Mouse (Mus musculus) kidney, embryonic 14.5 days (tissue): Measurements from ENCODE around the gene Sag. TPM values are rescaled to one million over a fixed set of nuclear protein-coding genes. Genes with fewer than 3 reads are reported as not detected.

Experiments used
- ATAC-seq: fragments of 200-750 bp; cut with Nextera tagmentation; 2 replicates; pipeline ENCODE4 v1.8.0; 2017; ENCODE audit warnings: moderate number of reproducible peaks, mild to moderate bottlenecking, moderate TSS enrichment, moderate library complexity; ENCODE audit not compliant: low FRiP score, low TSS enrichment
- H3K27ac ChIP-seq: fragments of 300-500 bp; sonication (generic); 2 replicates; pipeline ENCODE4 v1.5.1; 2014; ENCODE audit warnings: low read depth, mild to moderate bottlenecking, low read length, moderate library complexity, mixed read lengths
- H3K27me3 ChIP-seq: fragments of 300-500 bp; sonication (generic); 2 replicates; pipeline ENCODE4 v1.6.1; 2014; ENCODE audit warnings: mild to moderate bottlenecking, low read length; ENCODE audit not compliant: control insufficient read depth, insufficient read depth
- H3K36me3 ChIP-seq: fragments of 300-500 bp; sonication (generic); 2 replicates; pipeline ENCODE4 v1.6.1; 2014; ENCODE audit warnings: low read length, mixed read lengths; ENCODE audit not compliant: control insufficient read depth, insufficient read depth
- H3K4me1 ChIP-seq: fragments of 300-500 bp; sonication (generic); 2 replicates; pipeline ENCODE4 v1.6.1; 2014; ENCODE audit warnings: low read length, mixed read lengths; ENCODE audit not compliant: control insufficient read depth, insufficient read depth
- H3K4me2 ChIP-seq: fragments of 300-500 bp; sonication (generic); replicated peaks from 2 replicates; pipeline ENCODE4 v1.6.1; 2014; ENCODE audit warnings: low read depth, mild to moderate bottlenecking, low read length
- H3K4me3 ChIP-seq: fragments of 300-500 bp; sonication (generic); 2 replicates; pipeline ENCODE4 v1.5.1; 2014; ENCODE audit warnings: mild to moderate bottlenecking, low read length
- H3K9ac ChIP-seq: fragments of 300-500 bp; sonication (generic); 2 replicates; pipeline ENCODE4 v1.6.1; 2014; ENCODE audit warnings: low read depth, mild to moderate bottlenecking, low read length, moderate library complexity
- H3K9me3 ChIP-seq: fragments of 300-500 bp; sonication (generic); 2 replicates; pipeline ENCODE4 v1.6.1; 2016; ENCODE audit warnings: low read length; ENCODE audit not compliant: control insufficient read depth
- WGBS: fragments of 180-500 bp; shearing (Covaris S2); extraction: QIAGEN DNeasy Blood & Tissue Kit; methylation state at CpG from one replicate; pipeline ENCODE4 v1.1.7; 2014; 5-methylcytosine and 5-hydroxymethylcytosine counted together
- polyA plus RNA-seq: library from polyadenylated mRNA; unstranded; fragments of >200 nt; fragmentation: Nextera tagmentation; extraction: Ambion mirVana; gene quantifications from 2 replicates; pipeline ENCODE4 v1.2.1, GENCODE M21; 2014

Gene Sag
- polyA plus RNA-seq, 1 experiment from 2014 or later = 3.7 TPM

DNA sequence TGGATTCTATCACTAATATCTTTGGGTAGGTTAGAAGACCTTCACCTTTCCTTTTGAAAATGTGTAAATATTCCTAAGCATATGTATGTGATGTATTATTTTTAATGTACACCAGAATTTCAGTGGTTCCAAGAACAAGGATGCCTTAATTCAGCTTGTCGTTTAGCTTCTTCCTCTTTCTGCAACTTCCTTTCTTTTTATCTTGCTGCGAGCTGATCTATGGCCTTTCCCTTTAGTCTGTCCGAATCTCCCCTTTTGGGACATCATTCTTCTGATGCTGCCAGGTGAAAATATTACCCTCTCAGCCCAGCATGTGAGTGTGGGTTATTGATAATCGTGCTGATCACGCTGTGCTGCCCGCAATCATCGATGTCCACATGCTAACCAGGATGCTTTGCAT, 28.6 kb upstream of the Sag start:
- Histone ChIP-seq H3K4me1 (no peaks in the 10 kb centered on the region), H3K27me3 (no peaks in the 10 kb centered on the region), H3K9me3 (0 out of 2 replicates have a peak, but pooled peaks cover 3% of the 10 kb centered on the region), H3K9ac (no peak overlapping the region), H3K4me2 (no peak overlapping the region), H3K4me3 (no peak overlapping the region), H3K36me3 (peaks cover 96% of the 10 kb centered on the region), H3K27ac (no peak overlapping the region)
- ATAC-seq = no peak
- WGBS = 92% methylated on average over 7 of the region's 7 CpGs

- no peaks in the 10 kb centered on the region for H3K27me3 ChIP-seq
- H3K4me1 ChIP-seq = no peaks in the 10 kb centered on the region
- H3K27ac ChIP-seq = no peak overlapping the region
- no peak overlapping the region for H3K4me2 ChIP-seq
- peaks cover 97% of the 10 kb centered on the region for H3K36me3 ChIP-seq
- H3K9ac ChIP-seq = no peak overlapping the region
- H3K4me3 ChIP-seq = no peak overlapping the region
- 91% methylated on average over 5 of the region's 5 CpGs for WGBS
- ATAC-seq = no peak
- H3K9me3 ChIP-seq = no peaks in the 10 kb centered on the region
Observed at GRCm38 (mm10) chr1:87779204-87779785, 24.2 kb upstream of the Sag start.

GRCm38 (mm10) chr1:87785703-87786102, 17.8 kb upstream of the Sag start:
- H3K9me3 ChIP-seq = no peaks in the 10 kb centered on the region
- H3K27ac ChIP-seq = no peak overlapping the region
- peaks cover 86% of the 10 kb centered on the region for H3K36me3 ChIP-seq
- WGBS = 85% methylated on average over 8 of the region's 8 CpGs
- H3K4me1 ChIP-seq = no peaks in the 10 kb centered on the region
- H3K4me3 ChIP-seq = no peak overlapping the region
- ATAC-seq = no peak
- no peak overlapping the region for H3K4me2 ChIP-seq
- H3K27me3 ChIP-seq = no peaks in the 10 kb centered on the region
- no peak overlapping the region for H3K9ac ChIP-seq

- ATAC-seq = no peak
- 81% methylated on average over 7 of the region's 7 CpGs for WGBS
- peaks cover 86% of the 10 kb centered on the region for H3K36me3 ChIP-seq
Observed at GRCm38 (mm10) chr1:87786251-87786650, 17.2 kb upstream of the Sag start.

GRCm38 (mm10) chr1:87789665-87790064, 13.8 kb upstream of the Sag start:
- WGBS = 85% methylated on average over 8 of the region's 8 CpGs
- Histone ChIP-seq H3K4me2 (no peak overlapping the region), H3K4me1 (peaks cover 7% of the 10 kb centered on the region; the same call in 1 of the 2 replicates), H3K4me3 (no peak overlapping the region), H3K36me3 (peaks cover 76% of the 10 kb centered on the region), H3K9me3 (no peaks in the 10 kb centered on the region), H3K27me3 (no peaks in the 10 kb centered on the region), H3K9ac (no peak overlapping the region), H3K27ac (no peak overlapping the region)
- ATAC-seq = no peak

More at GRCm38 (mm10) chr1:87786251-87786650, 17.2 kb upstream of the Sag start:
- Histone ChIP-seq H3K9me3 (no peaks in the 10 kb centered on the region), H3K4me1 (no peaks in the 10 kb centered on the region), H3K9ac (no peak overlapping the region), H3K4me2 (no peak overlapping the region), H3K27ac (no peak overlapping the region), H3K27me3 (no peaks in the 10 kb centered on the region), H3K4me3 (no peak overlapping the region)

DNA sequence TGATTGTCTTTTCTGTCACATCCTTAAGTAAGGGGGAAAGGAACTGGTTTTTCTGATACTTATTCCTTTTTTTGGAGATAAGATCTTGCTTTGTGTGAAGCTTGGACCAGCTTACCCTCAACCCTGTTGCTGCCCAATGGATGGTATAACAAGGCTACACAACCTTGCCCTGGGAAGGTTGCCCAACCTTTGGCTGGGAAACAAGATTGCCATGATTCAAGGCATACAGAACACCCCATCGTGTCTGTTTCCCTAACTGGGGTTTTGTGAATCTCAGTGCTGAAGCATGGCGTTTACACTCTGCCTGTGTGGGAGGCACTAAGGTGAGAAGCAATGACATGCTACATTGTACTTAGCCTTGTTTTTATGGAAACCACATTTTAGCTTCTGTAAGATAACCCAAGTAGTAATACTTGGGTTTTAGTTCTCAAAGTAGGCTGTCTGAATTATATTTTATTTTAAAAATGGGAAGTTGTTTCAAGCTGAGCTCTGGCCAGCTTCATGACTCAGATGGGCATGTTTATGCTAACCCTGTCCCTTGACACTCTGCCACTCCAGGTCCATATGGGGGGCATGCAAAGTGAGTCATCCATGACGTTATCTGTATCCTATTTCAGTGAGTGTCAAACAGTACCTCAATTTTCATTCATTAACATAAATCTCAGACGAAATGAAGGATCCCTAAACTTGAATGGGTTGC, 10.9 kb upstream of the Sag start:
- no peak for ATAC-seq
- Histone ChIP-seq H3K27me3 (no peaks in the 10 kb centered on the region), H3K4me1 (peaks cover 7% of the 10 kb centered on the region; the same call in 1 of the 2 replicates), H3K36me3 (peaks cover 49% of the 10 kb centered on the region), H3K9me3 (no peaks in the 10 kb centered on the region), H3K4me3 (no peak overlapping the region), H3K9ac (no peak overlapping the region), H3K4me2 (no peak overlapping the region), H3K27ac (no peak overlapping the region)
- 64% methylated on average over 4 of the region's 4 CpGs for WGBS

DNA sequence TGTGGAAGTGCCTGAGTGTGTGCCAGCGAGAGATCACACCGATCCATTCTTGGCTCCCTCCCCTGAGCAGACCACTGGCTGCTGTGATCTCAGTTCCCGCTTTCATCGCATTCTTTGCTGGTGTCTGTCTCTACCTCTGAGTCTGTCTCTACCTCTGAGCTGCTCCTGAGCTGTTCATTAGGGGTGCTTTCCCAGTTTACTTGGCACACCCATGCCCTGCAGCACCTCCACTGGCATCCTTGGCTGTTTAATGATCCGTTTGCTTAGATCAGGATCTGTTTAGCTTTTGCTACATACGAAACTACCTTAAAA, 10.4 kb upstream of the Sag start:
- H3K4me3 ChIP-seq = no peak overlapping the region
- WGBS = 66% methylated on average over 6 of the region's 6 CpGs
- no peaks in the 10 kb centered on the region for H3K9me3 ChIP-seq
- H3K9ac ChIP-seq = no peak overlapping the region
- no peak overlapping the region for H3K4me2 ChIP-seq
- H3K27ac ChIP-seq = no peak overlapping the region
- peaks cover 44% of the 10 kb centered on the region for H3K36me3 ChIP-seq
- no peak for ATAC-seq
- H3K4me1 ChIP-seq = peaks cover 7% of the 10 kb centered on the region; the same call in 1 of the 2 replicates
- H3K27me3 ChIP-seq = no peaks in the 10 kb centered on the region

DNA sequence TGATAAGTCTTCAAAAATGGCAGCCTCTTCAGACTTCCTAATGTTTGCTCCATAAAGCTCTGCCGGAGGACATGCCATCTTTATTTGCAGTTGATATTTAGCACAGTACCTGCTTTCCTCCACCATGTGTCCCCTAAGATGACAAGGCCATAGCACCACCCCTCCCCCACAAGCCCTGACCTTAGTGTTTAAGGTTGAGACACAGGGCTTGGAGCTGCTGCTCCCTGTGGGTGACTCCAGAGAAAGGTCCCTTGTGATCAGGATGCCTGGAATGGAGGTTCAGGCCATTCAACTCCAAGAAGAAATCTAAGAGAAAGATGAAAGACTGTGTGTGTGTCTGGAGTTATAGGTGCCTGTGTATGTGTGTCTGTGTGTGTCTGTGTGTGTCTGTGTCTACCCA, 5.8 kb upstream of the Sag start:
- H3K9ac ChIP-seq = no peak overlapping the region
- peaks cover 9% of the 10 kb centered on the region; the same call in 1 of the 2 replicates for H3K36me3 ChIP-seq
- H3K27me3 ChIP-seq = no peaks in the 10 kb centered on the region
- H3K27ac ChIP-seq = no peak overlapping the region
- H3K4me1 ChIP-seq = peaks cover 5% of the 10 kb centered on the region; the same call in 1 of the 2 replicates
- ATAC-seq = no peak
- WGBS = 91% methylated on average over 1 of the region's 1 CpGs
- no peak overlapping the region for H3K4me3 ChIP-seq
- no peak overlapping the region for H3K4me2 ChIP-seq
- H3K9me3 ChIP-seq = no peaks in the 10 kb centered on the region

- H3K36me3 ChIP-seq = 0 out of 2 replicates have a peak, but pooled peaks cover 4% of the 10 kb centered on the region
- no peak overlapping the region for H3K9ac ChIP-seq
- no peaks in the 10 kb centered on the region for H3K27me3 ChIP-seq
- H3K4me1 ChIP-seq = no peaks in the 10 kb centered on the region
- H3K27ac ChIP-seq = no peak overlapping the region
- no peaks in the 10 kb centered on the region for H3K9me3 ChIP-seq
- H3K4me3 ChIP-seq = no peak overlapping the region
- WGBS = 81% methylated on average over 2 of the region's 2 CpGs
- no peak overlapping the region for H3K4me2 ChIP-seq
- ATAC-seq = no peak
Observed at GRCm38 (mm10) chr1:87798306-87798705, 5.2 kb upstream of the Sag start.
